Mouse (Mus musculus) left cerebral cortex, adult 8-10 months (tissue): ENCODE measurements around the gene Armc7. TPM values are rescaled to one million over a fixed set of nuclear protein-coding genes. Genes with fewer than 3 reads are reported as not detected.

Experiments
- DNase-seq, 2 experiments: peaks; one replicate each; pipeline ENCODE4 v3.0.0; 2022; ENCODE audit warnings: low spot score in 2 of 2
- total RNA-seq, 4 experiments: library from RNA; stranded (reverse); gene quantifications; 2 replicates each; pipeline ENCODE4 v1.2.4; 2022

The Armc7 gene
- total RNA-seq: 10 to 100 TPM; 11.6 to 15.1 (median 13.4) TPM

GRCm38 (mm10) chr11:115475025-115475757 lies at the start of gene Armc7:
TSS of gene Armc7 (plus strand) at chr11:115475667.
- DNase-seq: peak; percentile 85 to 91

- no peak for DNase-seq
Observed at GRCm38 (mm10) chr11:115425671-115426070, 49.8 kb upstream of the Armc7 start.

GRCm38 (mm10) chr11:115427482-115428331 lies 47.8 kb upstream of the Armc7 start:
- DNase-seq: peak in 1 of 2 experiments; percentile 44

- DNase-seq: no peak
Observed at GRCm38 (mm10) chr11:115429307-115429706, 46.2 kb upstream of the Armc7 start.

- DNase-seq: no peak
Observed at GRCm38 (mm10) chr11:115430561-115430960, 44.9 kb upstream of the Armc7 start.

- DNase-seq: no peak
Observed at GRCm38 (mm10) chr11:115432814-115433213, 42.7 kb upstream of the Armc7 start.

- DNase-seq: no peak
Observed at GRCm38 (mm10) chr11:115433342-115433741, 42.1 kb upstream of the Armc7 start.

GRCm38 (mm10) chr11:115435596-115436337 lies 39.7 kb upstream of the Armc7 start:
- no peak for DNase-seq

GRCm38 (mm10) chr11:115437571-115438122 lies 37.8 kb upstream of the Armc7 start:
- peak in 1 of 2 experiments; percentile 69 for DNase-seq

- DNase-seq: no peak
Observed at GRCm38 (mm10) chr11:115439326-115439725, 36.1 kb upstream of the Armc7 start.

GRCm38 (mm10) chr11:115439906-115440595 lies 35.4 kb upstream of the Armc7 start, which contains the start of gene Trim80:
TSS of gene Trim80 (plus strand) at chr11:115440545.
- DNase-seq: no peak

- no peak for DNase-seq
Observed at GRCm38 (mm10) chr11:115441417-115441816, 34.0 kb upstream of the Armc7 start.

- no peak for DNase-seq
Observed at GRCm38 (mm10) chr11:115446906-115447305, 28.6 kb upstream of the Armc7 start.

GRCm38 (mm10) chr11:115447321-115447885 lies 28.1 kb upstream of the Armc7 start:
- no peak for DNase-seq

GRCm38 (mm10) chr11:115448075-115448474 lies 27.4 kb upstream of the Armc7 start:
- DNase-seq: no peak

- DNase-seq: no peak
Observed at GRCm38 (mm10) chr11:115448998-115449397, 26.5 kb upstream of the Armc7 start.

- no peak for DNase-seq
Observed at GRCm38 (mm10) chr11:115450176-115450575, 25.3 kb upstream of the Armc7 start.

GRCm38 (mm10) chr11:115451781-115452241 lies 23.7 kb upstream of the Armc7 start:
- no peak for DNase-seq

- no peak for DNase-seq
Observed at GRCm38 (mm10) chr11:115452281-115452860, 23.1 kb upstream of the Armc7 start.

GRCm38 (mm10) chr11:115453306-115453705 lies 22.2 kb upstream of the Armc7 start:
- no peak for DNase-seq
